Mouse (Mus musculus) myocyte (in vitro differentiated cells): ENCODE measurements around the gene E030018B13Rik.

Experiments used
- CEBPB ChIP-seq: IDR thresholded peaks from 2 replicates; pipeline ENCODE4 v1.6.1; 2011; ENCODE audit warnings: mild to moderate bottlenecking, moderate library complexity; ENCODE audit not compliant: poor library complexity, insufficient read depth, severe bottlenecking
- E2F4 ChIP-seq: IDR thresholded peaks from one replicate; pipeline ENCODE4 v1.6.1; 2011; ENCODE audit warnings: mild to moderate bottlenecking, control low read depth, moderate library complexity; ENCODE audit not compliant: insufficient read depth
- MAX ChIP-seq: IDR thresholded peaks from one replicate; pipeline ENCODE4 v1.6.1; 2011; ENCODE audit warnings: low read depth, mild to moderate bottlenecking, control low read depth
- MYOG ChIP-seq, 3 experiments: IDR thresholded peaks; one replicate each; pipeline ENCODE4 v1.6.1; 2011; ENCODE audit warnings: control low read depth in 2 of 3, low read depth in 2 of 3, mild to moderate bottlenecking in 2 of 3; ENCODE audit not compliant: insufficient read length in 2 of 3, control insufficient read depth in 1 of 3, insufficient read depth in 1 of 3
- POLR2A ChIP-seq: IDR thresholded peaks from one replicate; pipeline ENCODE4 v1.6.1; 2011; ENCODE audit warnings: low read depth, mild to moderate bottlenecking, control low read depth, moderate library complexity; ENCODE audit not compliant: insufficient read length
- POLR2AphosphoS2 ChIP-seq: IDR thresholded peaks from one replicate; pipeline ENCODE4 v1.6.1; 2011; ENCODE audit warnings: low read depth, control low read depth; ENCODE audit not compliant: insufficient read length
- SRF ChIP-seq: IDR thresholded peaks from one replicate; pipeline ENCODE4 v1.6.1; 2011; ENCODE audit warnings: low read depth; ENCODE audit not compliant: control insufficient read depth, insufficient read length
- TCF3 ChIP-seq: IDR thresholded peaks from one replicate; pipeline ENCODE4 v1.6.1; 2011; ENCODE audit warnings: low read depth, control low read depth; ENCODE audit not compliant: insufficient read length
- USF1 ChIP-seq: IDR thresholded peaks from one replicate; pipeline ENCODE4 v1.6.1; 2011; ENCODE audit warnings: low read depth, mild to moderate bottlenecking, control low read depth, moderate library complexity

DNA sequence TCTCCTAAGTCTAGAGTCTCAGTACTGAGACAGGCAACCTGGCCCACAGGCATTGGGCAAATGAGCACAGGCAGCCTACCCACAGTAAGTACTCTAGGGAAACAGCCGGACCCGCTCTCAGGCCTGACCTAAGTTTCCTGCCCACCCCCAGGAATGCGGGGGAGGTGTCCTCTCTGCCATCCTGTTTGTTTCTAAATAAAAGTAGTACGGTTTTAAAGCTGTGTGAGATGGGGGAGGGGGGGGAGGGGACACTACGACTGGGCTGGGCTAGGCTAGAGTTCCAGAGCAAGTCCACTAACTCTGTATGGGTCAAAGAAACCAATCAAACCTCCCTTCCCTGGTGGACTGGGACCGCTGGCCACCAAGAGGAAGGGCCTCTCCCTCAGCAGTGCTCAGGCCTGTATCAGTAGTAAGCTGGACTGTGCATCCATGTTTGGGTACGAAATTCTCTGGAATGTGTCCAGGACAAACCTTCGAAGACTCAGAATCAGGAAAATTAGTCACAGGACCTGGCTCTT, 29.6 kb upstream of the E030018B13Rik start:
- TF ChIP-seq USF1, result no peak
- TF ChIP-seq SRF, result no peak
- TF ChIP-seq MAX, result no peak
- TF ChIP-seq POLR2AphosphoS2, result no peak
- no peak for TF ChIP-seq POLR2A
- no peak for TF ChIP-seq CEBPB
- TF ChIP-seq TCF3, result no peak
- no peak for TF ChIP-seq E2F4
- no peak for TF ChIP-seq MYOG (IDR thresholded peaks at IDR 0.05; ENCODE audit: control insufficient read depth in 1 of 3, insufficient read depth in 1 of 3, insufficient read length in 2 of 3, low read depth in 2 of 3)
